Mouse (Mus musculus) embryonic facial prominence, embryonic 13.5 days (tissue): ENCODE measurements around the gene Smurf1. TPM values are rescaled to one million over a fixed set of nuclear protein-coding genes. Genes with fewer than 3 reads are reported as not detected.

Source experiments
- ATAC-seq: fragments of 200-750 bp; cut with Nextera tagmentation; 2 replicates; pipeline ENCODE4 v1.8.0; 2017; ENCODE audit warnings: low read depth; ENCODE audit not compliant: insufficient number of reproducible peaks, insufficient read depth, low FRiP score, low TSS enrichment
- H3K27ac ChIP-seq: fragments of 300-500 bp; sonication (generic); 2 replicates; pipeline ENCODE4 v1.5.1; 2015; ENCODE audit warnings: moderate library complexity, mild to moderate bottlenecking, inconsistent platforms
- H3K27me3 ChIP-seq: fragments of 300-500 bp; sonication (generic); 2 replicates; pipeline ENCODE4 v1.6.1; 2015; ENCODE audit warnings: mild to moderate bottlenecking, inconsistent platforms
- H3K36me3 ChIP-seq: fragments of 300-500 bp; sonication (generic); 2 replicates; pipeline ENCODE4 v1.6.1; 2015; ENCODE audit warnings: mild to moderate bottlenecking, inconsistent platforms
- H3K4me1 ChIP-seq: fragments of 300-500 bp; sonication (generic); 2 replicates; pipeline ENCODE4 v1.6.1; 2015; ENCODE audit warnings: inconsistent platforms
- H3K4me2 ChIP-seq: fragments of 300-500 bp; sonication (generic); 2 replicates; pipeline ENCODE4 v1.6.1; 2015; ENCODE audit warnings: moderate library complexity, mild to moderate bottlenecking, inconsistent platforms
- H3K4me3 ChIP-seq: fragments of 300-500 bp; sonication (generic); 2 replicates; pipeline ENCODE4 v1.5.1; 2015; ENCODE audit warnings: mild to moderate bottlenecking, inconsistent platforms
- H3K9ac ChIP-seq: fragments of 300-500 bp; sonication (generic); 2 replicates; pipeline ENCODE4 v1.6.1; 2015; ENCODE audit warnings: mild to moderate bottlenecking, inconsistent platforms
- H3K9me3 ChIP-seq: fragments of 300-500 bp; sonication (generic); 2 replicates; pipeline ENCODE4 v1.6.1; 2016; ENCODE audit warnings: inconsistent platforms
- WGBS: fragments of 180-500 bp; shearing (Covaris S2); methylation state at CpG from one replicate; pipeline ENCODE4 v1.1.7; 2015; ENCODE audit warnings: mixed read lengths; 5-methylcytosine and 5-hydroxymethylcytosine counted together
- polyA plus RNA-seq: library from polyadenylated mRNA; unstranded; fragments of >200 nt; fragmentation: Nextera tagmentation; extraction: Ambion mirVana; gene quantifications from 2 replicates; pipeline ENCODE4 v1.2.1, GENCODE M21; 2015

Gene Smurf1
- polyA plus RNA-seq, 1 experiment from 2014 or later: 18.0 TPM

DNA sequence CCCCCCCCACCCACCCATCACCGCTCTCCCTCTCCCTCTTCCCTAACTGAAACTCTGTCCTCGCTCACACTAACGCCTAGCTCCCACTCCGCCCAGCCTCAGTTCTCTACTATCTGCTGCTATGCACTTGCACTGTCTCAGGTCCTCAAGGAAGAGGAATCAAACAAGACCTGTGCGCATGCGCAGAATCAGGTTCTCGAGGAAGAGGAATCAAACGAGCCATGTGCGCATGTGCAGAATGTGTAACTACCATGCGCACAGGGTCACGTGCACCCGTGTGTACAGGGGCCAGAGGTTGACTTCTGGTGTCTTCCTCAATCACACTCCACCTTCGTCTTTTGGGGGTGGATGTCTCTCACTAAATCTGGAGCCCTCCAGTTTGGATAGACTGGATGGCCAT lies 21.9 kb upstream of the Smurf1 start:
- Histone ChIP-seq H3K36me3 (no peaks in the 10 kb centered on the region), H3K9me3 (0 out of 2 replicates have a peak, but pooled peaks cover 10% of the 10 kb centered on the region), H3K27ac (no peak overlapping the region), H3K4me1 (peaks cover 4% of the 10 kb centered on the region; the same call in 1 of the 2 replicates), H3K4me2 (no peak overlapping the region), H3K27me3 (no peaks in the 10 kb centered on the region), H3K4me3 (no peak overlapping the region), H3K9ac (no peak overlapping the region)
- no peak for ATAC-seq
- WGBS: 88% methylated on average over 13 of the region's 13 CpGs

DNA sequence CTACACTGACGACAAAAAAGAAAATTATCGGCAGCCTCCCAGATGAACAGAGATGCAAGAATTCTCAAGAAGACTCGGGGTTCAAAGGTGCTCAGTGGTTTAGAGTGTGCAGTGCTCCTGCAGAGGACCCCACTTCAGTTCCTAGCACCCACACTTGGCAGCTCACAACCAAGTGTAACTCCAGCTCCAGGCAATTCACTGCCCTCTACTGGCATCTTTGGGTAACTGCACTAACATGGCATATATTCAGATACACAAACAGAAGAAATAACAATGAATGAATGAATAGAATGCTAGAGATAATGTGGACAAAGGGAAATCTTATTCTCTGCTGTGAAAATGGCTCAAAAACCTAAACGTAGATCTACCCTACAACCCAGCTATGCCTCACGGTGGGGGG lies 19.2 kb upstream of the Smurf1 start:
- WGBS: 94% methylated on average over 5 of the region's 5 CpGs
- no peak overlapping the region for H3K4me3 ChIP-seq
- H3K36me3 ChIP-seq: no peaks in the 10 kb centered on the region
- no peak for ATAC-seq
- peaks cover 4% of the 10 kb centered on the region; the same call in 1 of the 2 replicates for H3K4me1 ChIP-seq
- no peak overlapping the region for H3K27ac ChIP-seq
- H3K4me2 ChIP-seq: no peak overlapping the region
- H3K9me3 ChIP-seq: 0 out of 2 replicates have a peak, but pooled peaks cover 10% of the 10 kb centered on the region
- H3K9ac ChIP-seq: no peak overlapping the region
- H3K27me3 ChIP-seq: no peaks in the 10 kb centered on the region

DNA sequence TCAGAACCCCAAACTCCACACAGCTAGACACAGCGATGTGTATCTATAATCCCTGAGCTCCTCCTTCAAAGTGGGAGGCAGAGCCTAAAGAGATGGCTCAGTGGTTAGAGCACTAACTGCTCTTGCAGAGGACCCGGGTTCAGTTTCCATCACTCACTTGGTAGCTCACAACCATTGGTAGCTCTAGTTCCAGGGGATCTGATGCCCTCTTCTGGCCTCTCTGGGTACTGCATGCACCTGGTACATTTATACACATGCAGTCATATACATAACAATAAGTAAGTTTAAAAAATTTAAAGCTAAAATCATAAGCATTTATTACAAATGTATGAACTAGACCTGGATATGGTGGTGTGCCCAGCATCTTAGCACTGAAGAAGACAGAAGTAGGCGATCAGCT lies 17.6 kb upstream of the Smurf1 start:
- no peak overlapping the region for H3K4me2 ChIP-seq
- H3K9me3 ChIP-seq: 0 out of 2 replicates have a peak, but pooled peaks cover 10% of the 10 kb centered on the region
- no peak for ATAC-seq
- H3K4me3 ChIP-seq: no peak overlapping the region
- H3K27me3 ChIP-seq: no peaks in the 10 kb centered on the region
- no peak overlapping the region for H3K27ac ChIP-seq
- no peaks in the 10 kb centered on the region for H3K36me3 ChIP-seq
- H3K4me1 ChIP-seq: no peaks in the 10 kb centered on the region
- no peak overlapping the region for H3K9ac ChIP-seq
- 90% methylated on average over 3 of the region's 3 CpGs for WGBS

DNA sequence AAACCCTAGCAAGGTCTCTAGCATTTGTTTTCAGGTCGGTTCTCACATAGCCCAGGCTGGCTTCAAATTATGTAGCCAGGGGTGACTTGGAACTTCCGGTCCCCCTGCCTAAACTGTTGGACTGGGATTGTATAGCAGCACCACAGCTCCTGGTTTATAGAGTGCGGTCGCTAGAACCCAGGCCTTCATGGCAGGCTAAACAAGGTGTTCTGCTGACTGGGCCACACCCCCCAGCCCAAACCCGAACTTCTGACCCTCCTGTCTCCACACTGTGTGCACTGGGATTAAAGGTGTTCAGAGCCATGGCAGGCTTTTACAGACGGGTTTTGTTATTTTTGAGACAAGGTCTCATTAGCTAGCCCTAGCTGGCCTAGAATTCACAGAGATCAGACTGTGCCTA lies 13.5 kb upstream of the Smurf1 start:
- Histone ChIP-seq H3K27ac (no peak overlapping the region), H3K4me3 (no peak overlapping the region), H3K27me3 (no peaks in the 10 kb centered on the region), H3K9ac (no peak overlapping the region), H3K9me3 (0 out of 2 replicates have a peak, but pooled peaks cover 4% of the 10 kb centered on the region), H3K36me3 (no peaks in the 10 kb centered on the region), H3K4me2 (no peak overlapping the region), H3K4me1 (no peaks in the 10 kb centered on the region)
- 71% methylated on average over 6 of the region's 6 CpGs for WGBS
- no peak for ATAC-seq

DNA sequence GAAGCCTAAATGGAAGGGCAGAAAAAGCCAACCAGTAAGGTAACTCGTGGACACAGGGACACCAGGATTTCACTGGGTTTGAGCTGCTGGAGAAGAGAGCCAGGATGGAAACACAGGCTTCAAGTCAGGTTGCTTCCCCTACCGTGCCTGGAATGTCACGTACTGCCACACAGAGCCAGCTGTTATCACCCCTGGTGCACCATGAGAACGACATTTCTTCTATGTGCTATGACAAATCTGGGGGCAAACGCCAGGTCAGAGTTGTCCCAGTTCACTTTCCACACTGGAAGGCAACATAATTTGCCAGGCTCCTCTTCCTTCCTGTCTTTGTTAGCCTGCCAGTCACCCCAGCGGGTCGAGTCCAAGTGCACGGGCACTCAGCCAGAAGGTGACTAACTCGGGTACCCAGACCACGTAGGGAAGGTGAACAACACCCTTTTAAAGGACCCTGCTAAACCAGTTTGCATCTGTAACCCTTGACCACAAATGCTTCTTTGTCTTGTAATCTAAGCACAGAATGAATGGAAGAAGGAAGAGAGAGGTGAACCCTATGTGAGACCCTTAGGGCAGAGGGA lies 13.0 kb upstream of the Smurf1 start:
- ATAC-seq: no peak
- H3K36me3 ChIP-seq: no peaks in the 10 kb centered on the region
- H3K4me1 ChIP-seq: no peaks in the 10 kb centered on the region
- H3K9me3 ChIP-seq: 0 out of 2 replicates have a peak, but pooled peaks cover 4% of the 10 kb centered on the region
- no peaks in the 10 kb centered on the region for H3K27me3 ChIP-seq
- 68% methylated on average over 10 of the region's 10 CpGs for WGBS
- H3K9ac ChIP-seq: no peak overlapping the region
- H3K4me3 ChIP-seq: no peak overlapping the region
- no peak overlapping the region for H3K27ac ChIP-seq
- H3K4me2 ChIP-seq: no peak overlapping the region

DNA sequence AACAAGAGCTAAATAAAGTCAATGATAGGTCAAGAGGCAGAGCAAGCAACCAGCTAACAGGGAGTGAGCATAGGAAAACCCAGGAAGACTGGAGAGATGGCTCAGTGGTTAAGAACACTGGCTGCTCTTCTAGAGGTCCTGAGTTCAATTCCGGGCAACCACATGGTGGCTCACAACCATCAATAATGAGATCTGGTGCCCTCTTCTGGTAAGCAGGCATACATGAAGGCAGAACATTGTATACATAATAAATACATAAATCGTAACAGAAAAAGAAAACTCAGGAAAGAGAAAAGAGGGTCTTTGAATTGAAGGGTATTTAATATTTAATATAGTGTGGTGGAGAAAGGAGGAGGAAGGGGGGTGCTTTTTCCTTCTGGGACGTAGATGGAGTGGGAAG lies 5.6 kb upstream of the Smurf1 start:
- no peak overlapping the region for H3K4me2 ChIP-seq
- H3K9me3 ChIP-seq: no peaks in the 10 kb centered on the region
- no peak overlapping the region for H3K27ac ChIP-seq
- no peaks in the 10 kb centered on the region for H3K36me3 ChIP-seq
- H3K9ac ChIP-seq: no peak overlapping the region
- WGBS: 83% methylated on average over 3 of the region's 3 CpGs
- peaks cover 5% of the 10 kb centered on the region; the same call in 1 of the 2 replicates for H3K4me1 ChIP-seq
- H3K27me3 ChIP-seq: 0 out of 2 replicates have a peak, but pooled peaks cover 6% of the 10 kb centered on the region
- no peak overlapping the region for H3K4me3 ChIP-seq
- no peak for ATAC-seq

DNA sequence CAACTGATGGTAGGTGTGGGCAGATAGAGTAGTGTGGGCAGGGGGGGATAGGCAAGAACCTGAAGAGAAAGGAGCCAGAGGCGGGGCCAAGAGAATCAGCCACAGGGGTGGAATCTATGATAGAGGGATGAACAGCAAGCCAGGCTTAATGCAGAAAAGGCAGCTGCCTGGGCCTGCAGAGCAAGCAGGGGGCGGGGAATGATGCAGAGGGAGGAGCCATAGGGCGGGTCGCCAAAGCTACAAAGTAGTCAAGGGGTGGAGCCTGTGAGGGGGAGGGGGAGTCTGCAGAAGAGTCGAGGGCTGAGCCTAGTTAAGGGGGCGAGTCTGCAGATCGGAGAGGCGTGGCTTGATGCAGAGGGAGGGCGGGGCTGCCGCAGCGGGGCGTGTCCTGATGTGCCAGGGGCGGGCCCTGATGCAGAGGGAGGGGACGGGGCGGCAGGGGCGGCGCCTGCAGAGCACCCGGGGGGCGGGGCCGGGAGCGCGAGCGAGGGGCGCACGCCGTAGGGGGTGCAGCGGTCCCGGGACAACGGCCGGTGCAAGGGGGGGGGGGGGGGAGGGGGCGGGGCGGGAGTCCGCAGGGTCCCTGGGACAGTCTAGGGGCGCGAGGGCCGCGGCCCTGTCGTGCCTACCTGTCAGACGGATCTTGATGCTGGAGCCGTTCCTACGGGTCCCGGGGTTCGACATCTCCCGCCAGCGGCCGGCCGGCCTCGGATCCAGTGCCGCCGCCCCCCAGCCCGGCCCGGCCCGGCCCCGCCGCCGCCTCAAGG lies 592 bp downstream of the Smurf1 start:
- peak overlapping the region; percentile 87 for H3K4me3 ChIP-seq
- WGBS: 1% methylated on average over 29 of the region's 56 CpGs
- peak overlapping the region; percentile 91 for H3K27ac ChIP-seq

DNA sequence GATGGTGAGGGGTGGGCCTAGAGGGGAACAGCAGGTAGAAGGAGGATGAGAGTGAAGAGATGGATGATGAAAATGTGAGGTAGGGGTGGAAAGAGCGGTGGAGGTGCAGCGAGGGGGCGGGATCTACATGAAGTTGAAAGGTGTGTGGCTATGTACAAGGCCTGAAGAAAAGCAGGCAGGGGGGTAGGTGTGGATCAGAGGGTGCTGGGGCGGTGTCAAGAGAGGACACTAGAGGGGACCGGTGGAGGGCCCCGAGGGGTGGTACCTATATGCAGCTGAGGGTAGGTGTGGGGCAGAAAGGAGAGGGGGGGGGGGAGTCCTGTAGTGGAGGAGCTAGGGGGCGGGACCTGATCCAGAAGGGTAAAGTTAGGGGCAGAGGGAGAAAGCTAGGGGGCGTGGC lies 1.2 kb downstream of the Smurf1 start:
- no peaks in the 10 kb centered on the region for H3K36me3 ChIP-seq
- peak overlapping the region; percentile 70 for H3K4me2 ChIP-seq
- no peaks in the 10 kb centered on the region for H3K9me3 ChIP-seq
- H3K27ac ChIP-seq: peak overlapping the region; percentile 91
- H3K27me3 ChIP-seq: 0 out of 2 replicates have a peak, but pooled peaks cover 6% of the 10 kb centered on the region
- peak; percentile 15; the same call in 1 of the 2 replicates for ATAC-seq
- peak overlapping the region; percentile 87 for H3K4me3 ChIP-seq
- no peak overlapping the region for H3K9ac ChIP-seq
- peaks cover 44% of the 10 kb centered on the region for H3K4me1 ChIP-seq
- 25% methylated on average over 8 of the region's 8 CpGs for WGBS

More for the DNA sequence above, 592 bp downstream of the Smurf1 start:
- H3K36me3 ChIP-seq: no peaks in the 10 kb centered on the region
- ATAC-seq: peak; percentile 78
- peaks cover 41% of the 10 kb centered on the region for H3K4me1 ChIP-seq
- H3K9ac ChIP-seq: peak overlapping the region; percentile 95
- peak overlapping the region; percentile 70 for H3K4me2 ChIP-seq
- 0 out of 2 replicates have a peak, but pooled peaks cover 6% of the 10 kb centered on the region for H3K27me3 ChIP-seq
- no peaks in the 10 kb centered on the region for H3K9me3 ChIP-seq

DNA sequence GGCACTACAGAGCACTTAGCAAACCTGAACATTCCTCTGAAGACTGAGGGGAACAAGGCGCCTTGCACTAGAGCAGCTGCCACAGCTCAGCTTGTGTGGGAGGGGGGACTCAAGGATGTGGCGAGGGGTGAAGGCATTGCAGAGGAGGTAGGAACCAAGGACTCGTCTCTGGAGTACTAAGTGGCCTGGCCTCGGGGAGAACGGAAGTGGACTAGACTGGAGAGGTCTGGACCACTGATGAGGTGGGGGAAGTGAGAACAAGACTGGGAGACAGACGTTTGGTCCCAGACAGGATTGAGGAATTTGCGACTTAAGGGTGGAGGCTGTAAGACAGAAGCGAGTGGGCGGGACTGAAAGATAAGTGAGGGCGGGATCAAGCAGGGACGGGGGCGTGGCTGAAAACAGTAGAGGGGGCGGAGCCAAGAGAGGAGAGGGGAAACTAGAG lies 1.8 kb downstream of the Smurf1 start:
- H3K4me2 ChIP-seq: peak overlapping the region; percentile 70
- peaks cover 49% of the 10 kb centered on the region for H3K4me1 ChIP-seq

DNA sequence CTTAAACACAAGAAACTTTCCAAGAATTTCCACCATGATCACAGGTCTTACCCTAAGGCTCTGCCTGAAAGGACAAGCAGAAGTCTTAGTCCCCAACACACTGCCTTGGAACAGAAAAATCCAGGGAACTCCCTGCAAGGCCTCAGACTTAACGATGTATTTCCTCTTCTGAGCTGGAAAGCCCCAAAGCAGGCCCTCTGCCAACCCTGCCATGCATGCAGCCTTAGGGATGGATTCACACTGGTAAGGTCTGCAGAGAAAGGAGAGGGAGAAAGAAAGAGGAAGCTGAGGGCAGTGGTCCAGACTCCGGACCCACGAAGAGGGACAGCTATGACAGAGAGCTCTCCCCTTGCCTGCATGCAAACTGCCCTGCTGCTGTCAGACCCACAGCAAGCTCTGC lies 2.2 kb downstream of the Smurf1 start:
- peaks cover 54% of the 10 kb centered on the region for H3K4me1 ChIP-seq
- H3K27me3 ChIP-seq: 0 out of 2 replicates have a peak, but pooled peaks cover 6% of the 10 kb centered on the region
- 41% methylated on average over 3 of the region's 3 CpGs for WGBS
- peak overlapping the region; percentile 70 for H3K4me2 ChIP-seq
- H3K9me3 ChIP-seq: no peaks in the 10 kb centered on the region
- peak overlapping the region; percentile 87 for H3K4me3 ChIP-seq
- peak overlapping the region; percentile 57 for H3K9ac ChIP-seq
- no peaks in the 10 kb centered on the region for H3K36me3 ChIP-seq
- ATAC-seq: no peak
- H3K27ac ChIP-seq: peak overlapping the region; percentile 91

More for the DNA sequence above, 1.8 kb downstream of the Smurf1 start:
- 4% methylated on average over 13 of the region's 13 CpGs for WGBS
- H3K9ac ChIP-seq: peak overlapping the region; percentile 57
- H3K4me3 ChIP-seq: peak overlapping the region; percentile 87
- 0 out of 2 replicates have a peak, but pooled peaks cover 6% of the 10 kb centered on the region for H3K27me3 ChIP-seq
- peak overlapping the region; percentile 91 for H3K27ac ChIP-seq
- no peaks in the 10 kb centered on the region for H3K9me3 ChIP-seq
- no peaks in the 10 kb centered on the region for H3K36me3 ChIP-seq
- no peak for ATAC-seq

DNA sequence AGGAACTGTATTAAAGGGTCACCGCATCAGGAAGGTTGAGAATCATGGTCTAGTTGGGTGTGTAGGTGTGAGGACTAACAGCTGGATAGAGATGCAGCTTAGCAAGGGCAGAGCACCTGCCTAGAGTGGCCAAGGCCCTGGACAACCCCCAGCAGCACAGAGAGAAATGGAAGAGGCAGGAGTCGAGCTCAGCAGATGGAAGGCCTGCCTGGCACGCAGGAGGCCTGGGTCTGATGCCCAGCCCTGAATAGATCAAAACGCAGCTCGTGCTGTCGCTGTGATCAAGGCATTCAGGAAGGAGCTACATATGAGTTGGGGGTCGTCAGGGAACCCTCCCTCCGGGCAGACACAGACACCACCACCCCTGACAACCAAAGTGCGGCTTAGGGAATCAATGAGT lies 7.4 kb downstream of the Smurf1 start:
- ATAC-seq: no peak
- Histone ChIP-seq H3K27me3 (no peaks in the 10 kb centered on the region), H3K4me3 (no peak overlapping the region), H3K4me2 (no peak overlapping the region), H3K4me1 (peaks cover 52% of the 10 kb centered on the region), H3K9me3 (no peaks in the 10 kb centered on the region), H3K36me3 (no peaks in the 10 kb centered on the region), H3K9ac (no peak overlapping the region), H3K27ac (no peak overlapping the region)
- 78% methylated on average over 9 of the region's 9 CpGs for WGBS
